Mouse (Mus musculus) G1E (cell line): ENCODE measurements around the gene Eef1akmt2.

Experiments
- CTCF ChIP-seq: IDR thresholded peaks from 2 replicates; pipeline ENCODE4 v1.5.1; 2012; ENCODE audit warnings: low read depth, low read length, inconsistent platforms, mixed read lengths
- POLR2AphosphoS5 ChIP-seq: IDR thresholded peaks from 2 replicates; pipeline ENCODE4 v1.6.1; 2012; ENCODE audit warnings: low read depth, low read length, inconsistent platforms; ENCODE audit not compliant: insufficient replicate concordance

- TF ChIP-seq CTCF: no peak
- TF ChIP-seq POLR2AphosphoS5: no peak
Measured at GRCm38 (mm10) chr7:132897258-132897657, 44.8 kb upstream of the Eef1akmt2 start.
